Mouse (Mus musculus) spleen, adult 2 months (tissue): Measurements from ENCODE around the gene Syt16. TPM values are rescaled to one million over a fixed set of nuclear protein-coding genes. Genes with fewer than 3 reads are reported as not detected.

Experiments
- DNase-seq, 2 experiments: peaks; one replicate each; pipeline versions ENCODE4 v3.0.0 to v3.0.0-alpha.2; 2012 to 2021; ENCODE audit warnings: low spot score in 2 of 2, low read depth in 1 of 2
- H3K27ac ChIP-seq: fragments of 200-500 bp; 2 replicates; pipeline ENCODE4 v1.5.1; 2012; ENCODE audit warnings: low read length, inconsistent platforms; ENCODE audit not compliant: insufficient read depth
- H3K27me3 ChIP-seq: fragments of 200-500 bp; 2 replicates; pipeline ENCODE4 v1.6.1; 2012; ENCODE audit warnings: mild to moderate bottlenecking, moderate library complexity, low read length, inconsistent platforms; ENCODE audit not compliant: control insufficient read depth, insufficient read depth
- H3K36me3 ChIP-seq: fragments of 200-500 bp; 2 replicates; pipeline ENCODE4 v1.6.1; 2012; ENCODE audit warnings: mild to moderate bottlenecking, low read length, inconsistent platforms; ENCODE audit not compliant: control insufficient read depth, insufficient read depth
- H3K4me1 ChIP-seq: fragments of 200-500 bp; 2 replicates; pipeline ENCODE4 v1.6.1; 2011; ENCODE audit warnings: inconsistent platforms; ENCODE audit not compliant: control insufficient read depth, insufficient read depth, insufficient read length
- H3K4me3 ChIP-seq: fragments of 200-500 bp; 2 replicates; pipeline ENCODE4 v1.5.1; 2011; ENCODE audit warnings: mild to moderate bottlenecking, inconsistent platforms; ENCODE audit not compliant: insufficient read depth, insufficient read length; ENCODE audit errors: extremely low read depth
- CTCF ChIP-seq: fragments of 200-500 bp; IDR thresholded peaks from 2 replicates; pipeline ENCODE4 v1.5.1; 2011; ENCODE audit warnings: mild to moderate bottlenecking, inconsistent platforms; ENCODE audit not compliant: insufficient read depth, insufficient read length, insufficient replicate concordance; ENCODE audit errors: extremely low read depth
- POLR2A ChIP-seq: fragments of 200-500 bp; IDR thresholded peaks from 2 replicates; pipeline ENCODE4 v1.6.1; 2011; ENCODE audit warnings: low read depth, low read length, inconsistent platforms
- WGBS: fragments of 180-500 bp; shearing (Covaris S2); methylation state at CpG from one replicate; pipeline ENCODE4 v1.1.7; 2018; 5-methylcytosine and 5-hydroxymethylcytosine counted together
- polyA plus RNA-seq: library from polyadenylated mRNA; depleted of rRNA; stranded (reverse); fragments of >200 nt; gene quantifications from 2 replicates; pipeline ENCODE4 v1.2.3, GENCODE M21; 2012

Syt16 gene
- polyA plus RNA-seq, 1 experiment, result not detected

DNA sequence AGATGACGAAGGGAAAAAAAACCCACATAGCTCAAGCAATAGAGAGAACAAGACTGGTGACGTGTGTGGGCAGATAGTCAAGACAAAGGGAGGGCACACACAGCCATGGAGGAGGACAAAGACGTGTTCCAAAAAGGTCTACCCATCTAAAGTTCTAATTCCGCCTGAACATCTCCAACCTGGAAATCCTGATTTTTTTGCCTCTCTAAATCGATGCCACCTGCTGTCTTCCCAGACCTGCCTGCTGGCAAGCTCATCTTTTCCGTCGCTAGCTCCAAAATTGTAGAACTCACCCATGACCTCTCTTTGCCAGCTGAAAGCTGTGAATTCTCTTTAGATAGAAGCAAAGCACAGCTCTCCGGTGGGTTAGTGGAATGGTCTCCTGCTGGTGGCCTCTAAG is 238.7 kb downstream of the Syt16 start:
- no peaks in the 10 kb centered on the region for H3K4me1 ChIP-seq
- WGBS, result 88% methylated on average over 8 of the region's 8 CpGs
- TF ChIP-seq CTCF (no peak), POLR2A (no peak)

DNA sequence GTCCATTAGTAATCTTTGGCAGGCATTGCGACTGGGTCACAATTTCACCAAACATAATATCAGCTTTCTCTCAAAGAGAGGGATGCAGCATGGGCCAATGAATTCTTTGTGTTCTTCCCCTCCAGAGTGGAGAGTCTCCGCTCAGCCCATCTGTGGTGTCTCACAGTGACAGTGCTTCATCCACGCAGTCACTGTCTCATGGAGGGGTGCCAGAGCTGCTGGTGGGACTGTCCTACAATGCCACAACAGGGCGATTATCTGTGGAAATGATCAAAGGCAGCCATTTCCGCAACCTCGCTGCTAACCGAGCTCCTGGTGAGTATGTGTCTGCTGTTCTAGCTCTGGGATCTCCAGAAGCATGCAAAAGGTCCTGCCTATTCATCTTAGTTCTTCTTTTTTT is 240.6 kb downstream of the Syt16 start:
- DNase-seq, result no peak
- WGBS, result 79% methylated on average over 7 of the region's 7 CpGs
- no peak overlapping the region for H3K4me3 ChIP-seq
- no peaks in the 10 kb centered on the region for H3K27me3 ChIP-seq
- H3K36me3 ChIP-seq, result no peaks in the 10 kb centered on the region
- H3K4me1 ChIP-seq, result no peaks in the 10 kb centered on the region
- TF ChIP-seq POLR2A (no peak), CTCF (no peak)
- H3K27ac ChIP-seq, result no peak overlapping the region

More for the DNA sequence above, 238.7 kb downstream of the Syt16 start:
- Histone ChIP-seq H3K27me3 (no peaks in the 10 kb centered on the region), H3K36me3 (no peaks in the 10 kb centered on the region), H3K27ac (no peak overlapping the region), H3K4me3 (no peak overlapping the region)
- DNase-seq, result no peak

DNA sequence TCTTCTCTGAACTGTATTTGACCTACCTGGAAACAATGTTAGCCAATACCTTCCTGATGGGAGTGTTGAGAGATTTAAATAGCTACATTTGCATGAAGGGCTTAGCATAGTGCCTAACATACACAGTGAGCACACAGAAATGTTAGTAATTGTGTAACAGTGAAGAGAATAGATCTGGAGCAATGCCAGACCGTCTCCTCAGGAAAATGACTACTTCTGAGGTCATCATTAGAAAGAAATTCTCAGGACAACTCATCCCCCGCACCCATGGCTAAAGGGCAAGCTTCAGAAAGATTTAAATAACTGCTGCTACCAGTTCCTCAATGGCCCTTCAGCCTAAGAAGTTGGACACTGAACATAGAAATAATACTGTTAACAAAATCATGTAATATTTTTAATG is 241.3 kb downstream of the Syt16 start:
- TF ChIP-seq POLR2A (no peak), CTCF (no peak)
- WGBS, result 61% methylated on average over 2 of the region's 2 CpGs
- no peaks in the 10 kb centered on the region for H3K4me1 ChIP-seq
- H3K4me3 ChIP-seq, result no peak overlapping the region
- no peak for DNase-seq
- H3K27me3 ChIP-seq, result no peaks in the 10 kb centered on the region
- no peaks in the 10 kb centered on the region for H3K36me3 ChIP-seq
- no peak overlapping the region for H3K27ac ChIP-seq

DNA sequence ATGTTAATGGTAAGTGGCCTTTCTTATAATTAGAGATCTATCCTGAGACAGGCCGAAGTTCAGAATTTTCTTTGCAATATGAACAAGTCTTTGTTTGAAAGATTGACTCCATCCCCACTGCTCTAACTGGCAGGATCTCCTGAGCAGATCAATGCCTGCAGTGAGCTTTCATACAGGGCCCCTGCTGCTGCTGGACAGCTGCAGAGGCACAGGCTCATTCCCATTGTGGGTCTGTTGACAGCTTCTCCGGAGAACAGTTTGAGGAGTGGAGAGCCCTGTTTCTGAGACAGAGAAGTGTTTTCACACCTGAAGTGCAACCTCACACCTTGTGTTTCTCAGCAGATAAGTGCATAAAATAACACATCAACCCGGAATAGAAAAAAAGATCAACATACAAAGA is 267.4 kb downstream of the Syt16 start:
- Histone ChIP-seq H3K4me3 (no peak overlapping the region), H3K4me1 (no peaks in the 10 kb centered on the region), H3K36me3 (no peaks in the 10 kb centered on the region), H3K27ac (no peak overlapping the region), H3K27me3 (no peaks in the 10 kb centered on the region)
- no peak for DNase-seq
- TF ChIP-seq POLR2A (no peak), CTCF (no peak)
- WGBS, result 70% methylated on average over 3 of the region's 3 CpGs

DNA sequence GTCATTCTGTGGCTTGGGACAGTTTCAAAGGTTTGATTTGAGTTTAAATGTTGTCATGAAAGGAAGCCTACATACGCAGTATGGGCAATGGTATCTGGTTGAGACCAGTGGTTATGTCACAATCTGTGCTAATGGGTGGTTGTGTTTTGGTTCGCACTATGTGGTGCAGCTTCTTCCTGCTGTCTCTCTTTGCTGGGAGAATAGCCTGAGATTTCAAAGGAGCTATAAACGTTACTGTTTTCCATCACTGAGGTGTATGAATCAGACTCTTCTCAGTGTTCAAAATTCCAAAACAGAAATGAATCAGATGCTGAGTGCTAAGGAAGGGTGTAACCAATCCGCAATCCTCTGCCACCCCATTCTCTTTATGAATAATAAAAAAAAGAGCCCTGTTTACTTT is 269.6 kb downstream of the Syt16 start:
- no peaks in the 10 kb centered on the region for H3K36me3 ChIP-seq
- no peaks in the 10 kb centered on the region for H3K4me1 ChIP-seq
- TF ChIP-seq POLR2A (no peak), CTCF (no peak)
- H3K27ac ChIP-seq, result no peak overlapping the region
- DNase-seq, result no peak
- WGBS, result 91% methylated on average over 4 of the region's 4 CpGs
- no peaks in the 10 kb centered on the region for H3K27me3 ChIP-seq
- H3K4me3 ChIP-seq, result no peak overlapping the region

DNA sequence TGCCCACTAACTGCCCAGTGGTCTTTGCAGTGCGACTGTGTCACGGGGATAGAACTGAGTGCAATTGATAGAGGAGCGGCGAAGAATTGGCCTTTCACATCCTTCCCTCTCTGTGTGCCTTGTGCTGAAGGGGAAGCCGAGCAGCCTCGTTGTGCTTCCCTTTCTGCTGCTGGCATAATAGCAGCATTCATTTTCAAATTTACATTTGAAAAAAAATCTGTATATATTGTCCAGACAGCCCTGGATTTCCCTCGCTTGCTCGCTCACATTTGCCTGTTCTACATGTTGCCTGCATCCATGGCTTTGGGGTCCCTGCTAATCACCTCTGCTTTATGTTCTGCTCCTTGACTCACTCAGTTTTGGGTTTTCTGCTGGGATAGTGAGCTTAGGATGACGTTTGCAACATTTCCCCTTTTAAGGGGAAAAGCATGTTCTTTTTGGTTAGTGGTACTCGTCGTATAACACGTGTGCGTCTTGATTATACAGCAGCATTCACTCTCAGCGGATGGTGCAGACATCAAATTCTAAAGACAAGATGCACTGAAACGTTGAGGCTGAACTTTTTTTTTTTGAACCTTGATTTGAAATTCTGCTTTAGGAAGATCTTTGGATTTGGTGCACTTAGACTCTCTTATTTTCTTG is 271.3 kb downstream of the Syt16 start:
- no peak overlapping the region for H3K4me3 ChIP-seq
- H3K4me1 ChIP-seq, result no peaks in the 10 kb centered on the region
- WGBS, result 81% methylated on average over 15 of the region's 15 CpGs
- H3K36me3 ChIP-seq, result no peaks in the 10 kb centered on the region
- TF ChIP-seq POLR2A (no peak), CTCF (no peak)
- no peak for DNase-seq
- H3K27me3 ChIP-seq, result no peaks in the 10 kb centered on the region
- H3K27ac ChIP-seq, result no peak overlapping the region

DNA sequence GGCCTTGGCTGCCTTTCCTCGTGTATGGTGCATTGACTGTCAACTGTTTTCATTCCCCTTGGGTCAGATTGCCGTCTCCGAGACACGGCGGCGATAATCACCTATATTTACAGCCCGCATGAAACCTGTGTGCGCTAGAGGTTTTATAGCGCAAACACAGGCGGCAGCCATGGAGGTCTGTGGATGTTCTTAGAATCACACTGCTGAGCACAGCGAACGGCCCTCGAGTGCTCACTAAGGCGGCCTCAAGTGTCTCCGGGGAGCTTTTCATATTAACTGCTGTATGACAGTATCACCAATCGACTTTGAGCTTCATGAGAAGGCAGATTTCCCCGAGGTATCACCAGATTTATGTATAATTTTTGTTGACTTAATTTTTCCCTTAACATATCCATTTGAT is 275.1 kb downstream of the Syt16 start:
- Histone ChIP-seq H3K4me1 (no peaks in the 10 kb centered on the region), H3K4me3 (no peak overlapping the region), H3K36me3 (no peaks in the 10 kb centered on the region), H3K27ac (no peak overlapping the region), H3K27me3 (no peaks in the 10 kb centered on the region)
- DNase-seq, result no peak
- TF ChIP-seq POLR2A (no peak), CTCF (no peak)
- WGBS, result 91% methylated on average over 17 of the region's 17 CpGs

DNA sequence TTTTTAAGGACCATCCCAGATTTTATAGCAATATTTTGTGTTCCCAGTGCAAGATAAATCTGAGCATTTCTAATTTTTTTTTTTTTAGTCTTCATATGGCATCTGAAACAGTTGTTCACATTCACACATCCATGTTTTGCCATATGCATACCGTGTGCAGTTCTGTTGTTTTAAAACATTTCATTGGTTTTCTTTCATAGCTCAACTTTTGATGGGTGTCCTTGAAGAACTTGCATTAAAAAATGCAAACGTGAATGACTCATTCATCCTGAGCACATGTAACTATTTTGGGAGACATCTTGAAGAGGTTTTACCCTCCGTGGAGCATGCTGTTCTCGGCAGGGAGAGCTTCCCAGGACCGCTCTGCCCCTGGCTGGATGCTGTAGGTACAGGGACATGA is 279.8 kb downstream of the Syt16 start:
- no peak for DNase-seq
- Histone ChIP-seq H3K27ac (no peak overlapping the region), H3K4me3 (no peak overlapping the region), H3K27me3 (no peaks in the 10 kb centered on the region), H3K36me3 (no peaks in the 10 kb centered on the region), H3K4me1 (no peaks in the 10 kb centered on the region)
- TF ChIP-seq CTCF, result no peak
- no peak for TF ChIP-seq POLR2A
- WGBS, result 77% methylated on average over 5 of the region's 5 CpGs
